Mouse (Mus musculus): ENCODE results near the gene Ky. TPM values are rescaled to one million over a fixed set of nuclear protein-coding genes. Genes with fewer than 3 reads are reported as not detected.

The Ky gene
- polyA plus RNA-seq, 1 experiment from 2014 or later: 1.1 TPM

DNA sequence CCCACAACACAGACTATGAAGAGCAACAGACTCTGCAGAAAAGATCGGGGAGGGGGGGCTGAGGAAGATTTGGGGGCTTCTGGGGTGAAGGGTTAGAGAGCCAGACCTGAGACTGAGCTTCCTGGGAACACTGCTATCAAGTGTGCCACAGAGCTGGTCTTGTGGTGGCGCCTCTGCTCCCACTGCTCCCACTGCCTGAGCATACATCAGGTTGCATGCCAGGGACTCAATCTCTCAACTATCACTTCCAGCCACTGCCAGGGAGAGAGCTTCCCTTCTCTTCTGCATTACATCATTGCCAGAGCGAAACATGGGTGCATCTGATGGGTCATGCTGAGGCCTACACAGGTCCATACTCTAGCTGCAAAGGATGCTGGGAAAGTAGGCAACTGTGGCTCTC lies 2.8 kb downstream of the Ky start:
- ATAC-seq (replicated peaks; ENCODE audit: insufficient number of reproducible peaks, insufficient read depth, low FRiP score, low read depth): no peak
- H3K27me3 ChIP-seq: peaks cover 29% of the 10 kb centered on the region
- H3K4me2 ChIP-seq: no peak overlapping the region
- H3K9me3 ChIP-seq (replicated peaks): no peaks in the 10 kb centered on the region
- H3K36me3 ChIP-seq: no peaks in the 10 kb centered on the region
- no peak overlapping the region for H3K27ac ChIP-seq
- 76% methylated on average over 3 of the region's 3 CpGs for WGBS
- no peak overlapping the region for H3K9ac ChIP-seq
- peaks cover 23% of the 10 kb centered on the region for H3K4me1 ChIP-seq (replicated peaks)
- H3K4me3 ChIP-seq: no peak overlapping the region

DNA sequence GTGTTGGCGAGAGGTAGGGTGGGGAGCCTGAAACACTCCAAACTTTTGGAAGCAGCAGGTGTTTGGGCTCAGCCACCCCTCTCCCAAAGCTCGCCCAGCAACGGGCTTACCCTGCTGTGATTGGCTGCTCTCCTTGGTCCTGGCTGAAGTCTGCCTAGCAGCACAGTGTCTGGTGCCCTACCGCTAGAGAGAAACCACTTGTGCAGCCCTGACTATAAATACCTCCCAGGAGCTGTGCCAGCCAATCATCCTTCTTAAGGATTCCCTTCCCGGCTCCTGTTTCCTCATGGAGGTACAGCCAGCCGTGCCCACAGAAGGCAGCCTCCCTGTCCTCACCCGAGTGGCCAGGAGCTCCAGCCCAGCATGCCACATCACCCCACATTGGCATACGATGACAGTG lies 5.9 kb downstream of the Ky start:
- H3K27me3 ChIP-seq: peaks cover 29% of the 10 kb centered on the region
- ATAC-seq (replicated peaks; ENCODE audit: insufficient number of reproducible peaks, insufficient read depth, low FRiP score, low read depth): peak; percentile 94
- WGBS: 21% methylated on average over 8 of the region's 8 CpGs
- H3K4me3 ChIP-seq: no peak overlapping the region
- no peaks in the 10 kb centered on the region for H3K36me3 ChIP-seq
- peak overlapping the region; percentile 72 for H3K27ac ChIP-seq
- H3K9ac ChIP-seq: no peak overlapping the region
- H3K9me3 ChIP-seq (replicated peaks): no peaks in the 10 kb centered on the region
- peaks cover 10% of the 10 kb centered on the region for H3K4me1 ChIP-seq (replicated peaks)
- peak overlapping the region; percentile 40 for H3K4me2 ChIP-seq

DNA sequence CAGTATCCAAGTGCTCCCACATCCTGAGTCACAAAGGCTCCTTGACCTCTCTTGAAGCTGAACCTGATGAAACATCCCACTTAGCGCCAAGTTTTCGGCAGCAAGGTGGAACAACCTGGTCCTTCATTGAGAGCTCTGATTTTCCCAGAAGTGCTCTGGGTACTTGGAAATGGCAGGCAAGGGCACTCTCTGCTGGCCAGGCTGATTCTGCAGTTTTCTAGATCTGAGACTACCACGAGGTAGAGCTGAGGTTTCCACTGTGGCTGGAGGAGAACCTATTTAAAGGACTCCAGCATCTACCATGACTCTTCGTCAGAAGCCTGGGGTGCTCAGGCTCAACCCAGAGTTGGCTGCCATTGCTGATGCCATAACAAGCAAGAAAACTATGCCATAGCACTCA lies 8.0 kb downstream of the Ky start:
- Histone ChIP-seq H3K9me3 (replicated peaks) (no peaks in the 10 kb centered on the region), H3K9ac (no peak overlapping the region), H3K4me2 (no peak overlapping the region), H3K4me1 (replicated peaks) (peaks cover 9% of the 10 kb centered on the region), H3K36me3 (no peaks in the 10 kb centered on the region), H3K27me3 (0 out of 2 replicates have a peak, but pooled peaks cover 14% of the 10 kb centered on the region), H3K27ac (no peak overlapping the region), H3K4me3 (no peak overlapping the region)
- WGBS: 64% methylated on average over 4 of the region's 4 CpGs
- no peak for ATAC-seq (replicated peaks; ENCODE audit: insufficient number of reproducible peaks, insufficient read depth, low FRiP score, low read depth)

DNA sequence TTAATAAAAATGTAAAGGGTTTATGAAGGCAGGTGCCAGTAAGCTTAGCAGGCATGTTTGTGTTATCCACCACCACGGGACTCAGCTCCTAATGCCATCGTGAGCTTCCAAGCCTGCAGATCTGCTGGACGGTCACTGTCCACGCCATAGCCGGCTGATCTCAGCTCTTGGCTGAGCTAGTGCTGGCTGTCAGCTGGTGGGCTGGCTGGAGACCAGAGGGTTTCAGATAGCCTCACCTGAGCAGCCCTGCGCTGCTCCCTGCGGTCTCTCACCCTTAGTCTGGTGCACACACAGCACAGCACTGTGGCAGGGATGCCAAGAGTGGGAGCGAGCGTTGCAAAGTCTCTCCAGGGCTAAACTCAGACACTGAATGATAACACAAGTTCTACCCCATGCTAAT lies 12.9 kb downstream of the Ky start:
- Histone ChIP-seq H3K9me3 (replicated peaks) (no peaks in the 10 kb centered on the region), H3K4me3 (no peak overlapping the region), H3K27me3 (0 out of 2 replicates have a peak, but pooled peaks cover 14% of the 10 kb centered on the region), H3K36me3 (no peaks in the 10 kb centered on the region), H3K4me2 (no peak overlapping the region), H3K27ac (no peak overlapping the region), H3K9ac (no peak overlapping the region), H3K4me1 (replicated peaks) (no peaks in the 10 kb centered on the region)
- 79% methylated on average over 9 of the region's 9 CpGs for WGBS
- no peak for ATAC-seq (replicated peaks; ENCODE audit: insufficient number of reproducible peaks, insufficient read depth, low FRiP score, low read depth)

DNA sequence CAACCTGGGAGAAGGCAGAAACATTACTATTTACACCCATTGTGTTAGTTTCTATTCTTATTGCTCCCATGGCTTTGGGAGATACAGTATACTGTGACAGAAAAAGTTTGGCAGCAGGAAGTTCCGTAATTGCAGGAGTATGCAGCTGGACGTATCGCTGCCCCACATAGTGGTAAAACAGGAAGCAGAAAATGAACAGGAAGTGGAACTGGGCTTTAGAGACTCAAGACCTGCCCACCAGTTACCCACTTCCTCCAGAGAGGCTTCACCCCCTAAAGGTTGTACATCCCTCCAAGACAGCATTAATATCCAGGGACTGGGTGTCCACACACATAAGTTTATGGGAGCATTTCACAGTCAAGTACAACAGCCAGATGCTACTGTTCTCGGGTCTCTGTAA lies 15.8 kb downstream of the Ky start:
- Histone ChIP-seq H3K36me3 (no peaks in the 10 kb centered on the region), H3K27me3 (no peaks in the 10 kb centered on the region), H3K27ac (no peak overlapping the region), H3K4me2 (no peak overlapping the region), H3K4me3 (no peak overlapping the region), H3K4me1 (replicated peaks) (no peaks in the 10 kb centered on the region), H3K9me3 (replicated peaks) (no peaks in the 10 kb centered on the region), H3K9ac (no peak overlapping the region)
- no peak for ATAC-seq (replicated peaks; ENCODE audit: insufficient number of reproducible peaks, insufficient read depth, low FRiP score, low read depth)
- WGBS: 75% methylated on average over 4 of the region's 4 CpGs

DNA sequence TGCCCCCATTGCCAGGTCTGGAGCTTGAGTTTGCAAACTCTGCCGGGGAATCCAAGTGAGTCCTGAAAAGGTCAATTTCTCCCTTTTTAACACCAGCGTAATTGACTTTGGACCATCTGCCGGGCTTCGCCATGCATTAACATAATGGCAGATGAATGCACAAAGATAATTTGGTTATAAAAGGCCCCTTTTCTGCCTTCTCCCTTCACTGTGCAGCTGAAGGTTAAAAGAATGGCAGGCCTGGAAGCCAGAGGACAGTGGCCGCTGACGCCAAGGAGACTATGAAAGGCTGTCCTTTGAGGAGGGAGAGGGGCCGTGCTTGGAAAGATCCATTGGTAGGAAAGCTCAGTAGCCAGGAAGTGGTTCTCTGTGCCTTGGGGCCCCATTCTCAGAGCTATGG lies 22.6 kb downstream of the Ky start:
- no peaks in the 10 kb centered on the region for H3K27me3 ChIP-seq
- no peak overlapping the region for H3K4me2 ChIP-seq
- 90% methylated on average over 7 of the region's 7 CpGs for WGBS
- H3K4me1 ChIP-seq (replicated peaks): no peaks in the 10 kb centered on the region
- no peak overlapping the region for H3K27ac ChIP-seq
- H3K9ac ChIP-seq: no peak overlapping the region
- H3K36me3 ChIP-seq: no peaks in the 10 kb centered on the region
- no peaks in the 10 kb centered on the region for H3K9me3 ChIP-seq (replicated peaks)
- H3K4me3 ChIP-seq: no peak overlapping the region
- ATAC-seq (replicated peaks; ENCODE audit: insufficient number of reproducible peaks, insufficient read depth, low FRiP score, low read depth): no peak

DNA sequence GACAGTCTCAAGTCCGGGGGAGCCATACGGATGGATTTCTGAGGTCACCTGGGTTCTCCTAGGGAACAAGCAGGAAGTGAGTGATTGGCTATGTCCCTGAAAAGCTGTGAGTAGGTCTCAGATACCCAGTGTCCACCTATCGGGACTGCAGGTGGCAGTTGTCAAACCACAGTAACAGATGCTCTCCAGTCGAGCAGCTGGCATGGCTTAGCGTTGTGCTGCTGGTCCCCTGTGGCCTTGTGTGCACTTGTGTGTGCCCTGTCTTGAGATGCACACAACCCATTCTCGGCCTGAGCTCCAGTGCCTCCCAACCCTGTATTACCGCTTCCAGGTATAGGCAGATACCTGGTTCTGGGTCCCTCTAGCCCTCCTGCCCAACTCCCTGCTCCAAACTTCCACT lies 23.0 kb downstream of the Ky start:
- WGBS: 83% methylated on average over 7 of the region's 7 CpGs
- Histone ChIP-seq H3K9ac (no peak overlapping the region), H3K27me3 (no peaks in the 10 kb centered on the region), H3K4me3 (no peak overlapping the region), H3K4me1 (replicated peaks) (no peaks in the 10 kb centered on the region), H3K4me2 (no peak overlapping the region), H3K36me3 (no peaks in the 10 kb centered on the region), H3K27ac (no peak overlapping the region), H3K9me3 (replicated peaks) (no peaks in the 10 kb centered on the region)
- no peak for ATAC-seq (replicated peaks; ENCODE audit: insufficient number of reproducible peaks, insufficient read depth, low FRiP score, low read depth)

DNA sequence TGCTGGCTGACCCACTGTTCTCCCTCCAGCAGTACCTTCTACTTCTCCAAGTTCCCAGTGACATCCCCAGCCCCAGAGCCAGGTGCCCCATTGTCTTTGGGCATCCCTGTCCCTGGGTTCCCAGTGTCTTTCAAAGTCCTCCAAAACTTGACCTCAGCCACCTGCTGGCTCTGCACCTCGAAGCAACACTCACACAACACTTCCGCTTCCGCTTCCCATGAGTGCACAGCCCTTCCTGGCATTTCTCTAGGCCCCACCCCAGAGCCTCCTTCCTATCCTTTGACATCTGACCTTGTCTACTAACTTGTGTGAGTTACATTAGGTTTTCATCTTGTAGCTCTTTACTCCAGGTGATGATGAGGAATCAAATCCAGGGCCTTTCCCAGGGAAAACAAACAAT lies 23.5 kb downstream of the Ky start:
- Histone ChIP-seq H3K9ac (no peak overlapping the region), H3K4me3 (no peak overlapping the region), H3K27me3 (no peaks in the 10 kb centered on the region), H3K36me3 (no peaks in the 10 kb centered on the region), H3K27ac (no peak overlapping the region), H3K9me3 (replicated peaks) (no peaks in the 10 kb centered on the region), H3K4me2 (no peak overlapping the region), H3K4me1 (replicated peaks) (no peaks in the 10 kb centered on the region)
- no peak for ATAC-seq (replicated peaks; ENCODE audit: insufficient number of reproducible peaks, insufficient read depth, low FRiP score, low read depth)
- WGBS: 79% methylated on average over 3 of the region's 3 CpGs

DNA sequence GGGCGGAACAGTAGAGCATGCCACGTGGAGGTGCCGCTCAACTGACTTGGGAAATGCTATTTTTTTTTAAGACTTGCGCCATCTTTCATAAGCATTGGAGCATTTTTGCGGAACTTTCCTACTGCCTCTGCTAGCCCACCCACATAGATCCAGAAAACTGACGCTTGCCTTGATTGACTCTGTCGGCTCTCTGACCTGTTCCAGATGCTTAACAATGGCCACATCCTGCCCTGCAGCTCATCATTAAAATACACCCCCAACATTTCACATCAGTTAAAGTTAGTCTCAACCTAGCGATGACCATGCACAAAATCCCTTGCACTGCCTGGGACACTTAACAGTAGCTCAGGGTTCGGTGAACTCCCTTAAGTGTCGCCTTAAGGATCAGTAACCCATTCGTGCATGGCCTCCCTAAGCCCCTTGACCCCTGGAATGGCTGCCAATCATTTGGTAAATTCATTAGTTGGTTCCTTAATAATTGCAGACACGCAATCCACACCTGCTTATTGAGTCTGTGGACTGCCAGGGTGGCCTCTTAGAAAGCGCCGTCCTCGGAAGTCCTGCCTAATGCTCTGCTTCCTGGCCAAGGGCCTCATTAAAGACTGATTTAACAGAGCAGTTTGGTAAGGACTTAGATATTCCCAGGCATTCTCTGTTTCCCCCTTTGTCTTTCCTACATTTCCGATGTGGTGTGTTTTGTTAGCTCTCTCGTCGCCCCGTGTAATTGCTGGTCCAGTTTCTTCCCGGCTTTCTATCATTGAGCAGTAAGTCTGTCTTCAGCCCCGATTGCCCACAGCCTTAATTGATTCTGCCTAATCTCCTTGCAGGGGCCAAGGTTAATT lies 25.7 kb downstream of the Ky start:
- Histone ChIP-seq H3K36me3 (no peaks in the 10 kb centered on the region), H3K4me1 (replicated peaks) (no peaks in the 10 kb centered on the region), H3K4me3 (no peak overlapping the region), H3K9me3 (replicated peaks) (no peaks in the 10 kb centered on the region), H3K27ac (no peak overlapping the region), H3K4me2 (no peak overlapping the region), H3K9ac (no peak overlapping the region), H3K27me3 (peaks cover 4% of the 10 kb centered on the region; the same call in 1 of the 2 replicates)
- ATAC-seq (replicated peaks; ENCODE audit: insufficient number of reproducible peaks, insufficient read depth, low FRiP score, low read depth): no peak
- 77% methylated on average over 21 of the region's 21 CpGs for WGBS

DNA sequence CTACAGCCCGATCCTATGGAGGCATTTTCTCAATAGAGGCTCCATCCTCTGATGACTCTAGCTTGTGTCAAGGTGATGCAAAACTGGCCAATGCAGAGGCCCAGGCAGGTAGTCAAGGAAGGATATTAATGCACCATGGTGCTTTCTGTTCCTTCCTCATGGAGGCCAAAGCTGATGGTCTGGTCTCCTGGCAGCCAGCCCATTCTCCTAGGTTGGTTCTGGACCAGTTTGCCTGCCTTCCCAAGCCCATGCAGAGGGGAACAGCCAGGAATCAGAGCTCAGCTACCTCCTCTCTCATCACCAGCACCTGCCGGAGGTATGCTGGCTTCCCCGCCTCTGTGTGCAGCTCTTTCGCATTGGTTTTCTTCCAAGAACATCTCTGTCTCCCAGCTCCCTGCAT lies 31.4 kb downstream of the Ky start:
- Histone ChIP-seq H3K4me1 (replicated peaks) (no peaks in the 10 kb centered on the region), H3K27ac (no peak overlapping the region), H3K9me3 (replicated peaks) (no peaks in the 10 kb centered on the region), H3K4me2 (no peak overlapping the region), H3K4me3 (no peak overlapping the region), H3K9ac (no peak overlapping the region), H3K27me3 (peaks cover 21% of the 10 kb centered on the region), H3K36me3 (no peaks in the 10 kb centered on the region)
- no peak for ATAC-seq (replicated peaks; ENCODE audit: insufficient number of reproducible peaks, insufficient read depth, low FRiP score, low read depth)
- 87% methylated on average over 4 of the region's 4 CpGs for WGBS

DNA sequence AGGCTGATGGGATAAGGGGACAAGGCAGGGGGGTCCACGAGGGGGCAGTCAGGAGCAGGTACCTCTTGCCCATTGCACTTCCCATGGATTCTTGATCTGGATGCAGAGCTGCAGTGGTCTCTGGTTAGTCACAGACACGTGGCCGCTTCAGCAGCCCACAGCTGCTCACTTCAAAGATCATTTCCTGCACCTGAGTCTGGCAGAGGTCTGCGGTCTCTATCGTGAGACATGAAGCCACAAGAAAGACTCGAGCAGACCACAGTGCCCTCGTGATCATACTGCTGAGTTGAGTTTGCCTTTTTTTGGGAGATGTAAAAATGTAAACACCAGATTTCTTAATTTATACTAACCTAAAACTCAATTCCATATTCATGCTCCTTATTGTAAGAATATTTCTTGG lies 34.1 kb downstream of the Ky start:
- Histone ChIP-seq H3K4me2 (no peak overlapping the region), H3K27ac (no peak overlapping the region), H3K4me1 (replicated peaks) (peaks cover 11% of the 10 kb centered on the region), H3K9ac (no peak overlapping the region), H3K27me3 (peaks cover 39% of the 10 kb centered on the region), H3K4me3 (no peak overlapping the region), H3K9me3 (replicated peaks) (no peaks in the 10 kb centered on the region), H3K36me3 (no peaks in the 10 kb centered on the region)
- 56% methylated on average over 7 of the region's 7 CpGs for WGBS
- ATAC-seq (replicated peaks; ENCODE audit: insufficient number of reproducible peaks, insufficient read depth, low FRiP score, low read depth): no peak

DNA sequence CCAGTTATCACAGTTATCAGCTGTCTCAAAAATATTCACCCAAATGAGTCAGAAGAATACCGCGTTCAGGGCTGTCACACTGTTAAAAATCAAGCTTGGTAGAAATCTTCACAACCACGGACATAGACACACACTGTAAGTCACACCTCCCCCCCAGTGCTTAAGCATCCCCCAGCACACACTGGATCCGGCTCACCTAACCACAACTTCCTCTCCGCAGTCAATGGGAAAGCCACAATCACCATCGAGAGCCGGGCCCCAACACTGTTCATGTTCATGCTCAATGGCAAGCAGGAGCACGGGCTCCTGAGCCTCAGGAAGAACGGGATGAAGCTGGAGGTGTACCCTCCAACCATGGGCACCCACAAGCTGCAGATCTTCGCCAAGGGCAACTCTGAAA lies 36.1 kb downstream of the Ky start:
- no peak overlapping the region for H3K9ac ChIP-seq
- no peaks in the 10 kb centered on the region for H3K36me3 ChIP-seq
- no peaks in the 10 kb centered on the region for H3K9me3 ChIP-seq (replicated peaks)
- no peak overlapping the region for H3K4me3 ChIP-seq
- H3K4me2 ChIP-seq: no peak overlapping the region
- peaks cover 18% of the 10 kb centered on the region for H3K4me1 ChIP-seq (replicated peaks)
- H3K27me3 ChIP-seq: peaks cover 54% of the 10 kb centered on the region
- no peak overlapping the region for H3K27ac ChIP-seq
- no peak for ATAC-seq (replicated peaks; ENCODE audit: insufficient number of reproducible peaks, insufficient read depth, low FRiP score, low read depth)
- WGBS: 82% methylated on average over 10 of the region's 10 CpGs

All from heart, embryonic 15.5 days (tissue).